Mouse (Mus musculus) neural tube, embryonic 13.5 days (tissue): ENCODE measurements around the gene Crb2. TPM values are rescaled to one million over a fixed set of nuclear protein-coding genes. Genes with fewer than 3 reads are reported as not detected.

ENCODE experiments used
- ATAC-seq: fragments of 200-750 bp; cut with Nextera tagmentation; 2 replicates; pipeline ENCODE4 v1.8.0; 2017; ENCODE audit warnings: low read depth, mild to moderate bottlenecking, moderate TSS enrichment, moderate library complexity
- H3K27ac ChIP-seq: fragments of 300-500 bp; sonication (generic); replicated peaks from 2 replicates; pipeline ENCODE4 v1.5.1; 2015; ENCODE audit warnings: moderate library complexity, mild to moderate bottlenecking, inconsistent platforms
- H3K27me3 ChIP-seq: fragments of 300-500 bp; sonication (generic); 2 replicates; pipeline ENCODE4 v1.6.1; 2015; ENCODE audit warnings: mild to moderate bottlenecking, inconsistent platforms
- H3K36me3 ChIP-seq: fragments of 300-500 bp; sonication (generic); 2 replicates; pipeline ENCODE4 v1.6.1; 2015; ENCODE audit warnings: mild to moderate bottlenecking, inconsistent platforms
- H3K4me1 ChIP-seq: fragments of 300-500 bp; sonication (generic); replicated peaks from 2 replicates; pipeline ENCODE4 v1.6.1; 2015; ENCODE audit warnings: inconsistent platforms
- H3K4me2 ChIP-seq: fragments of 300-500 bp; sonication (generic); 2 replicates; pipeline ENCODE4 v1.6.1; 2015; ENCODE audit warnings: inconsistent platforms, mild to moderate bottlenecking, moderate library complexity
- H3K4me3 ChIP-seq: fragments of 300-500 bp; sonication (generic); 2 replicates; pipeline ENCODE4 v1.5.1; 2015; ENCODE audit warnings: mild to moderate bottlenecking, inconsistent platforms
- H3K9ac ChIP-seq: fragments of 300-500 bp; sonication (generic); 2 replicates; pipeline ENCODE4 v1.6.1; 2015; ENCODE audit warnings: moderate library complexity, mild to moderate bottlenecking, inconsistent platforms
- H3K9me3 ChIP-seq: fragments of 300-500 bp; sonication (generic); 2 replicates; pipeline ENCODE4 v1.6.1; 2016; ENCODE audit warnings: inconsistent platforms
- WGBS: fragments of 180-500 bp; shearing (Covaris S2); methylation state at CpG from one replicate; pipeline ENCODE4 v1.1.7; 2015; 5-methylcytosine and 5-hydroxymethylcytosine counted together
- polyA plus RNA-seq: library from polyadenylated mRNA; unstranded; fragments of >200 nt; fragmentation: Nextera tagmentation; extraction: Ambion mirVana; gene quantifications from 2 replicates; pipeline ENCODE4 v1.2.1, GENCODE M21; 2015

The Crb2 gene
- polyA plus RNA-seq, 1 experiment from 2014 or later = 4.8 TPM

- H3K36me3 ChIP-seq = no peaks in the 10 kb centered on the region
- peaks cover 10% of the 10 kb centered on the region; the same call in 1 of the 2 replicates for H3K27me3 ChIP-seq
- H3K4me1 ChIP-seq = peaks cover 10% of the 10 kb centered on the region; the same call in 1 of the 2 replicates
- H3K9ac ChIP-seq = no peak overlapping the region
- no peaks in the 10 kb centered on the region for H3K9me3 ChIP-seq
- ATAC-seq = no peak
- 93% methylated on average over 5 of the region's 5 CpGs for WGBS
- no peak overlapping the region for H3K27ac ChIP-seq
- H3K4me2 ChIP-seq = no peak overlapping the region
- H3K4me3 ChIP-seq = no peak overlapping the region
Measured at GRCm38 (mm10) chr2:37789029-37789428, 13.0 kb downstream of the Crb2 start.

DNA sequence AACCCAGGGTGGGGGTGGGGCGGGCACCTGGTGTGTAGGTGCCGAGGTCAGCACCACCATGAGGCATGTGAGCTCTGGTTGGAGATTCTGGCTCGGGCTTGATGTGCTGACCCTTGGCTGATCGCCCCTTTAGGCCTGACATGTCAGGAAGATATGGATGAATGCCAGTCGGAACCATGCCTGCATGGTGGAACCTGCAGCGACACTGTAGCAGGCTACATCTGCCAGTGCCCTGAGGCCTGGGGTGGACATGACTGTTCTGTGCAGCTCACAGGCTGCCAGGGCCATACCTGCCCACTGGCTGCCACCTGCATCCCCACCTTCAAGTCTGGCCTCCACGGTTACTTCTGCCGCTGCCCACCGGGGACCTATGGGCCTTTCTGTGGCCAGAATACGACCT, 13.9 kb downstream of the Crb2 start:
- no peaks in the 10 kb centered on the region for H3K36me3 ChIP-seq
- no peak overlapping the region for H3K4me3 ChIP-seq
- no peaks in the 10 kb centered on the region for H3K9me3 ChIP-seq
- H3K4me1 ChIP-seq = peaks cover 10% of the 10 kb centered on the region; the same call in 1 of the 2 replicates
- no peak for ATAC-seq
- no peak overlapping the region for H3K9ac ChIP-seq
- 92% methylated on average over 10 of the region's 10 CpGs for WGBS
- H3K27ac ChIP-seq = no peak overlapping the region
- H3K27me3 ChIP-seq = peaks cover 10% of the 10 kb centered on the region; the same call in 1 of the 2 replicates
- H3K4me2 ChIP-seq = no peak overlapping the region

- 93% methylated on average over 14 of the region's 14 CpGs for WGBS
- H3K27ac ChIP-seq = no peak overlapping the region
Measured at GRCm38 (mm10) chr2:37790738-37791137, 14.7 kb downstream of the Crb2 start.

DNA sequence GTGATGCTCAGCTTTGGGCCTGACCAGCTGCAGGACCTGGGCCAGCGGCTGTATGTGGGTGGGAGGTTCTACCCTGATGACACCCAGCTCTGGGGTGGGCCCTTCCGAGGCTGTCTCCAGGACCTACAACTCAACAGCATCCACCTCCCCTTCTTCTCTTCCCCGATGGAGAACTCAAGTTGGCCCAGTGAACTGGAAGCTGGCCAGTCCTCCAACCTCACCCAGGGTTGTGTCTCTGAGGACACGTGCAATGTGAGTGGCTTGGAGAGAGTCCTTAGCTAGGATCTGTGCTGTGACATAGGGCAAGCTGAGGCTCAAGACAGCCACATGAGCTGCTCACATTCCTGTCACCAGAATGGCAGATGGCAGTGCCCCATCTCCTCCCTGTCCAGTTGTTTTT, 15.3 kb downstream of the Crb2 start:
- H3K4me2 ChIP-seq = no peak overlapping the region
- no peak overlapping the region for H3K9ac ChIP-seq
- H3K27ac ChIP-seq = no peak overlapping the region
- H3K27me3 ChIP-seq = peaks cover 10% of the 10 kb centered on the region; the same call in 1 of the 2 replicates
- ATAC-seq = no peak
- H3K4me1 ChIP-seq = peaks cover 8% of the 10 kb centered on the region; the same call in 1 of the 2 replicates
- no peaks in the 10 kb centered on the region for H3K9me3 ChIP-seq
- WGBS = 91% methylated on average over 4 of the region's 4 CpGs
- H3K4me3 ChIP-seq = no peak overlapping the region
- H3K36me3 ChIP-seq = no peaks in the 10 kb centered on the region

More at GRCm38 (mm10) chr2:37790738-37791137, 14.7 kb downstream of the Crb2 start:
- no peak overlapping the region for H3K4me2 ChIP-seq
- H3K9ac ChIP-seq = no peak overlapping the region
- no peak overlapping the region for H3K4me3 ChIP-seq
- peaks cover 10% of the 10 kb centered on the region; the same call in 1 of the 2 replicates for H3K27me3 ChIP-seq
- no peak for ATAC-seq
- peaks cover 10% of the 10 kb centered on the region; the same call in 1 of the 2 replicates for H3K4me1 ChIP-seq
- no peaks in the 10 kb centered on the region for H3K36me3 ChIP-seq
- H3K9me3 ChIP-seq = no peaks in the 10 kb centered on the region

DNA sequence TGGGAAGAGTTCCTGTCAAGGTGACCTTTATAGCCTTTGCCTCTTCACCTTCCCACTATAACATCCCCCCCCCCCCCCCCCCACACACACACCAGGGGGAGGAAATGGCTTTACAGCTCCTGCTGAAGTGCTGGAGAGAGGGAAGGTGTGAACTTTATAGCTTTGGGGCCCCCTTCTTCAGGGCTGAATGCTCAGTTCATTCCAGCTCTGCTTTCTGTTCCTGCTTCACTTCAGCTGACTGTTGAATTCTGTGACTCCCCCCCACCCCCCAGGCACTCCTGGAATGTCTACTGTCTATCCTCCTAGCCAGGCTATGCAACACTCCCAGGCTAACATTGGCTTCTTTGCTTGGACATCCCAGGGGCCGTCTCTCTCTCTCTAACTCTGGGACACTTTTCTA, 20.0 kb downstream of the Crb2 start:
- Histone ChIP-seq H3K4me1 (no peaks in the 10 kb centered on the region), H3K27ac (no peak overlapping the region), H3K9me3 (no peaks in the 10 kb centered on the region), H3K4me3 (no peak overlapping the region), H3K36me3 (0 out of 2 replicates have a peak, but pooled peaks cover 3% of the 10 kb centered on the region), H3K4me2 (no peak overlapping the region), H3K27me3 (peaks cover 10% of the 10 kb centered on the region; the same call in 1 of the 2 replicates), H3K9ac (no peak overlapping the region)
- no peak for ATAC-seq
- WGBS = 31% methylated on average over 1 of the region's 1 CpGs

DNA sequence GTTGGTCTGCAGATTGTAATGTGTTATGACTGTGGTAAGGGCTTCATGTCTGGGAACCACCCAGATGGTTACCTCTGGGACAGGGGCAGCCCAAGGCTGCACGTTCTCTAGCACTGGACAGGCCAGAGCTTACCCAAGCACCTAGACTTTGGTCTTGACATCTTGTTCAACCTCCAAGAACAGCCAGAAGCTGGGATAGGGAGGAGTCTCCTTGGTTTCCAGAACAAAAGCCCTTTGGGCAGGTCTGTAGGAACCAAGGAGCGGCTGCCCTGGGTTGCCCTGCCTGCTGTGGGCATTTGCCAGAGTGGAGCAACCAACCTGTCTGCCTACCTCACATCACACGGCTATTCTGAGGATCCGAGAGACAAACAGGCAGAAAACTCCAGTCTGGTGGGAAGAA, 21.0 kb downstream of the Crb2 start:
- no peak for ATAC-seq
- H3K4me3 ChIP-seq = no peak overlapping the region
- no peaks in the 10 kb centered on the region for H3K4me1 ChIP-seq
- 0 out of 2 replicates have a peak, but pooled peaks cover 3% of the 10 kb centered on the region for H3K36me3 ChIP-seq
- no peak overlapping the region for H3K4me2 ChIP-seq
- peaks cover 10% of the 10 kb centered on the region; the same call in 1 of the 2 replicates for H3K27me3 ChIP-seq
- no peak overlapping the region for H3K9ac ChIP-seq
- 92% methylated on average over 4 of the region's 4 CpGs for WGBS
- no peak overlapping the region for H3K27ac ChIP-seq
- no peaks in the 10 kb centered on the region for H3K9me3 ChIP-seq

DNA sequence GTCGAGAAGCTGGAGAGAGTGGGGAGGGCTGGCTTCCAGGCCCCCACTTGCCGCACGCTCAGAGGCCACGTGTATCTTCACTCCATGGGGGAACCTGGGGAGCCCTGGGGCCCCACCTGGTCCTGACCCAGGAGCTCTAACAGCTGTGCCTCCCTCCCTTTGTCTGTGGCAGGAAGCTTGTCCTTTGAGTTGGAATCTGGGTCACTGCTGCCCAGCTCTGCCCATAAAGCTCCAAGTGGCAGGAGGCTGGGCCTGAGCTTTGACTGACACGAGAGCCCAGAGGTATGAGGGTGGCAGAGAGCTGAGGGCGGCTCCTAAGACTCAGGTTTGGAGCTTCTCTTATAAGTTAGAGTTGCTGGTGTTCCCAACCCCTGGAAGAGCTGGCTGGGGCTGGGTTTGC, 23.1 kb downstream of the Crb2 start:
- H3K9me3 ChIP-seq = no peaks in the 10 kb centered on the region
- 0 out of 2 replicates have a peak, but pooled peaks cover 3% of the 10 kb centered on the region for H3K36me3 ChIP-seq
- H3K4me3 ChIP-seq = no peak overlapping the region
- no peaks in the 10 kb centered on the region for H3K27me3 ChIP-seq
- no peak for ATAC-seq
- no peaks in the 10 kb centered on the region for H3K4me1 ChIP-seq
- no peak overlapping the region for H3K27ac ChIP-seq
- H3K4me2 ChIP-seq = no peak overlapping the region
- 53% methylated on average over 6 of the region's 6 CpGs for WGBS
- H3K9ac ChIP-seq = no peak overlapping the region

DNA sequence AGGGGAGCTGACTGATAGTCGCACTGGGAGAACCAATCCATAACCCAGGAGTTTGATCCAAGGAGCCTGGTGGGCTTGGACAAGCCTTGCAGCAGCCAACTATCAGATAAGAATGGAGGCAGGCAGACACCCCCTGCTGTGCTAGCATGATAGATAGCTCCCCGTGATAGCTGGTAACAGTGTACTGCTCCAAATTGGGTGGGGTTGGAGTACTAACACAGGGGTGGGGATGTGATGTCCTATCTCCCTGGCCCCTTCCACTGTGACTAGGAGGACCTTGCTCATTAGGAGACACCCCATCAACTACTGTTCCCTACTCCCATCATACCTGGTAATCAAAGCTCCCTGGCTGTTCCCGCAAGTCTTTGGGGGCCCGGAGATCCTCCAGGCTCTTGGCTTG, 25.6 kb downstream of the Crb2 start:
- Histone ChIP-seq H3K9ac (no peak overlapping the region), H3K27me3 (no peaks in the 10 kb centered on the region)

DNA sequence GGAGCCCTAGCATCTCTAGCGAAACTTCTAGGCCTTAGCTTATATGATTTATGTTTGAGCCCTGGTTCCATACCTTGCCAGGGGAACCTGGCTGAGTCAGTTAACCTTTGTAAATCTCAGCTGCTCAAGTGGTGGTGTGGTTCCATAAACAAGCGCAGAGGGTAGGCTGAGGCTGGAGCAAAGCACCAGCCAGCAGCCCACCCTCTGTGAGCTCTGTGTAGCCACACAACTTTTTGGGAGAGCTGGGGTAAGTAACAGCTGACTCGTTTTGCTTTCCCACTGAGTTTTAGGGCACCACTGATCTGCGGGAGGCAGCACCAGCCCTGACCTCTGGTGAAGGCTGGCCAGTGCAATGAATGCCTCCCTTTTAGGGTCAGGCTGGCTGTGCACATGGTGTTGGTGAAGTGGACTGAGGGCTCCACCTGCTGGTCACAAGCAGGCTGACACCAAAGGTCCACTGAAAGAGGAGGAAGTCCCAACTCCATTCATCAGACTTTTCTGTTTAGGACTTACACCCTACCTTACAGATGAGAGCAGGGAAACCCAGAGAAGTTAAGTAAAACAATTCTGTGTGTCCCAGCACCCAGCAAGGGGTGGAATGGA, 26.7 kb downstream of the Crb2 start:
- ATAC-seq = peak; percentile 70
- WGBS = 44% methylated on average over 4 of the region's 4 CpGs
- H3K9me3 ChIP-seq = no peaks in the 10 kb centered on the region
- no peaks in the 10 kb centered on the region for H3K4me1 ChIP-seq
- H3K27me3 ChIP-seq = no peaks in the 10 kb centered on the region
- no peak overlapping the region for H3K4me2 ChIP-seq
- H3K9ac ChIP-seq = no peak overlapping the region
- no peak overlapping the region for H3K4me3 ChIP-seq
- H3K27ac ChIP-seq = no peak overlapping the region
- 0 out of 2 replicates have a peak, but pooled peaks cover 7% of the 10 kb centered on the region for H3K36me3 ChIP-seq

More for the DNA sequence above, 25.6 kb downstream of the Crb2 start:
- H3K36me3 ChIP-seq = 0 out of 2 replicates have a peak, but pooled peaks cover 10% of the 10 kb centered on the region
- no peaks in the 10 kb centered on the region for H3K4me1 ChIP-seq
- no peak for ATAC-seq
- H3K4me2 ChIP-seq = no peak overlapping the region
- no peaks in the 10 kb centered on the region for H3K9me3 ChIP-seq
- no peak overlapping the region for H3K27ac ChIP-seq
- WGBS = 78% methylated on average over 4 of the region's 4 CpGs
- no peak overlapping the region for H3K4me3 ChIP-seq

- H3K9me3 ChIP-seq = no peaks in the 10 kb centered on the region
- no peak overlapping the region for H3K4me3 ChIP-seq
- H3K4me1 ChIP-seq = peaks cover 14% of the 10 kb centered on the region
- H3K9ac ChIP-seq = no peak overlapping the region
- H3K36me3 ChIP-seq = 0 out of 2 replicates have a peak, but pooled peaks cover 11% of the 10 kb centered on the region
- WGBS = 55% methylated on average over 2 of the region's 2 CpGs
- H3K27me3 ChIP-seq = no peaks in the 10 kb centered on the region
- peak overlapping the region; percentile 65 for H3K27ac ChIP-seq
- no peak overlapping the region for H3K4me2 ChIP-seq
- ATAC-seq = no peak
Measured at GRCm38 (mm10) chr2:37811682-37812081, 35.6 kb downstream of the Crb2 start.

- WGBS = 89% methylated on average over 5 of the region's 5 CpGs
Measured at GRCm38 (mm10) chr2:37812401-37812800, 36.4 kb downstream of the Crb2 start.

GRCm38 (mm10) chr2:37814820-37815361, 38.8 kb downstream of the Crb2 start:
- no peaks in the 10 kb centered on the region for H3K9me3 ChIP-seq
- ATAC-seq = no peak
- WGBS = 87% methylated on average over 8 of the region's 8 CpGs
- 0 out of 2 replicates have a peak, but pooled peaks cover 11% of the 10 kb centered on the region for H3K36me3 ChIP-seq
- no peaks in the 10 kb centered on the region for H3K27me3 ChIP-seq
- H3K4me2 ChIP-seq = no peak overlapping the region
- no peak overlapping the region for H3K27ac ChIP-seq
- H3K4me1 ChIP-seq = peaks cover 38% of the 10 kb centered on the region
- no peak overlapping the region for H3K4me3 ChIP-seq
- no peak overlapping the region for H3K9ac ChIP-seq

More at GRCm38 (mm10) chr2:37812401-37812800, 36.4 kb downstream of the Crb2 start:
- Histone ChIP-seq H3K9me3 (no peaks in the 10 kb centered on the region), H3K9ac (no peak overlapping the region), H3K36me3 (0 out of 2 replicates have a peak, but pooled peaks cover 11% of the 10 kb centered on the region), H3K4me1 (peaks cover 14% of the 10 kb centered on the region), H3K27ac (no peak overlapping the region), H3K27me3 (no peaks in the 10 kb centered on the region), H3K4me3 (no peak overlapping the region), H3K4me2 (no peak overlapping the region)
- no peak for ATAC-seq
